ENCODE assay signal across 21 mouse cellular contexts in the genomic region with DNA sequence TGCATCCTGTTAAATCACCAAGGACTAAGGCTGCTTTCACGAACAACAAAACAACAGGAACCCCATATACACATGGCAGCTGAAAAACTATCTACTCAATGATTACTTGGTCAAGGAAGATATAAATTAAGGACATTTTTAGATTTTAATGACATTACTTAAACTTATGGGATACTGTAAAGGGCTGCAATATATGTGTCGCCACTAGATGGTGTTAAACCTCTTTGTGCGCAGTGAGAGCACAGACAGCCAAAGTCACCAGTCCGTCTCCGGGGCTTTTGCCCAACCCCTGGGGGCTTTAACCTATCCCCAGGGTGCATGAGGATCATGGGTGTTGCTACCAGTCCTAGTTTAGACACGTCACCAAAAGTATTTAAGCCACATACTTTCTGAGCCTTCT. TPM values are rescaled to one million over a fixed set of nuclear protein-coding genes. Genes with fewer than 3 reads are reported as not detected.
DNase-seq lines count a peak whose midpoint lies in the region; ATAC-seq and TF ChIP-seq lines count a peak whose summit lies in the region.
"Not testable (repeated sequence)": the region's sequence is repeated elsewhere in the genome, so short reads cannot be mapped to it uniquely, and the experiment has no call there.
"Had no signal": no experiment of that assay in that cellular context is flagged by ENCODE, and none has a peak within 500 bp of the region (broad histone marks: within the 10 kb centered on the region; RNA-seq: fewer than 3 reads in every experiment).

No protein-coding gene starts in this region.

- not testable (repeated sequence) for H3K27me3 ChIP-seq in embryonic facial prominence, embryonic 10.5 days (replicated peaks; ENCODE audit: low read depth, poor library complexity, severe bottlenecking); hindbrain, embryonic 14.5 days (ENCODE audit: control insufficient read depth, insufficient read depth, low read length); limb, embryonic 14.5 days (ENCODE audit: control insufficient read depth, insufficient read depth, low read length); midbrain, postnatal 0 days (ENCODE audit: insufficient read depth, low read length)

- H3K4me3 ChIP-seq in embryonic facial prominence, embryonic 10.5 days; hindbrain, embryonic 14.5 days (replicated peaks; ENCODE audit: low read length); limb, embryonic 14.5 days (replicated peaks; ENCODE audit: low read length); midbrain, postnatal 0 days (ENCODE audit: low read depth, low read length): not testable (repeated sequence)

- ATAC-seq in hindbrain, embryonic 14.5 days (ENCODE audit: low FRiP score); limb, embryonic 14.5 days (ENCODE audit: low FRiP score, low read depth); midbrain, postnatal 0 days (ENCODE audit: low FRiP score): not testable (repeated sequence)

- H3K9me3 ChIP-seq in embryonic facial prominence, embryonic 10.5 days; hindbrain, embryonic 14.5 days (ENCODE audit: control insufficient read depth, low read length); limb, embryonic 14.5 days (ENCODE audit: control insufficient read depth, low read length); midbrain, postnatal 0 days (ENCODE audit: low read length): not testable (repeated sequence)

- TF ChIP-seq CTCF in midbrain, postnatal 0 days (IDR thresholded peaks at IDR 0.05) = peak; percentile 71

- peak; percentile 40 for DNase-seq in NIH3T3 (ENCODE audit: low read depth)
- peak; percentile 0 for DNase-seq in c-Kit-positive CD71-negative TER-119-negative erythroid progenitor cells, embryonic 14.5 days (ENCODE audit: low read depth)
- DNase-seq in embryonic facial prominence, embryonic 10.5 days (ENCODE audit: low spot score) = peak; percentile 9
- DNase-seq in hindbrain, embryonic 14.5 days (ENCODE audit: low spot score) = peak; percentile 64
- peak; percentile 5 to 8 for DNase-seq in layer of hippocampus, adult 8-10 months (ENCODE audit: low spot score in 2 of 2)
- DNase-seq in limb, embryonic 14.5 days (ENCODE audit: low spot score) = peak; percentile 28
- peak; percentile 44 for DNase-seq in midbrain, postnatal 0 days (ENCODE audit: low spot score)

- not testable (repeated sequence) for H3K36me3 ChIP-seq in embryonic facial prominence, embryonic 10.5 days (replicated peaks); hindbrain, embryonic 14.5 days (replicated peaks; ENCODE audit: control insufficient read depth, insufficient read depth); limb, embryonic 14.5 days (ENCODE audit: control insufficient read depth, insufficient read depth, low read length); midbrain, postnatal 0 days (ENCODE audit: insufficient read depth, low read length)

- not testable (repeated sequence) for H3K9ac ChIP-seq in hindbrain, embryonic 14.5 days; limb, embryonic 14.5 days (ENCODE audit: low read depth, low read length, severe bottlenecking); midbrain, postnatal 0 days (replicated peaks; ENCODE audit: low read length, poor library complexity, severe bottlenecking)

- not testable (repeated sequence) for H3K4me1 ChIP-seq in embryonic facial prominence, embryonic 10.5 days; hindbrain, embryonic 14.5 days (replicated peaks; ENCODE audit: control insufficient read depth, insufficient read depth, low read length); limb, embryonic 14.5 days (ENCODE audit: control insufficient read depth, insufficient read depth, low read length); midbrain, postnatal 0 days (ENCODE audit: insufficient read depth, low read length)

- 10% methylated on average over 6 of the region's 6 CpGs for WGBS in embryonic facial prominence, embryonic 10.5 days
- WGBS in hindbrain, embryonic 14.5 days = 15% methylated on average over 6 of the region's 6 CpGs
- 6% methylated on average over 6 of the region's 6 CpGs for WGBS in limb, embryonic 14.5 days
- 8% methylated on average over 6 of the region's 6 CpGs for WGBS in midbrain, postnatal 0 days

- not testable (repeated sequence) for TF ChIP-seq POLR2A in limb, embryonic 14.5 days (IDR thresholded peaks at IDR 0.05; ENCODE audit: borderline replicate concordance, extremely low read depth, insufficient read depth, insufficient read length)

- H3K27ac ChIP-seq in embryonic facial prominence, embryonic 10.5 days (replicated peaks); hindbrain, embryonic 14.5 days; limb, embryonic 14.5 days (replicated peaks; ENCODE audit: low read depth, low read length); midbrain, postnatal 0 days (ENCODE audit: low read depth, low read length): not testable (repeated sequence)

- H3K4me2 ChIP-seq in hindbrain, embryonic 14.5 days (replicated peaks); limb, embryonic 14.5 days (replicated peaks; ENCODE audit: low read depth, low read length, severe bottlenecking); midbrain, postnatal 0 days (ENCODE audit: low read depth, low read length, poor library complexity, severe bottlenecking): not testable (repeated sequence)

RNA-seq across cellular contexts. Expression of a gene that starts 58.0 kb away (rescaled TPM):
- not detected in 2 replicates for polyA plus RNA-seq in embryonic facial prominence, embryonic 10.5 days (2016; fragmentation: Nextera tagmentation; extraction: Ambion mirVana)
- polyA plus RNA-seq in hindbrain, embryonic 14.5 days (2014; fragmentation: Nextera tagmentation; extraction: Ambion mirVana) = not detected in 2 replicates
- not detected for total RNA-seq in layer of hippocampus, adult 8-10 months (2022)
- not detected in 2 replicates for polyA plus RNA-seq in limb, embryonic 14.5 days (2012; rRNA removed)
- not detected in 2 replicates for polyA plus RNA-seq in limb, embryonic 14.5 days (2014; fragmentation: Nextera tagmentation; extraction: Ambion mirVana)
- total RNA-seq in midbrain, postnatal 0 days (2014; rRNA removed) = not detected in 2 replicates
- polyA plus RNA-seq in midbrain, postnatal 0 days (2015; fragmentation: Nextera tagmentation; extraction: Ambion mirVana) = not detected in 2 replicates
- total RNA-seq: adrenal gland, adult 2 months; gastrocnemius, postnatal 4 days; heart, postnatal 4 days; megakaryocyte, adult 5-6 weeks had no signal
- polyA plus RNA-seq: adrenal gland, adult 2 months; CD4-positive, CD25-positive, alpha-beta regulatory T cell, adult 4 months; embryonic facial prominence, embryonic 15.5 days; forebrain, embryonic 11.5 days; heart, embryonic 12.5 days; intestine, embryonic 14.5 days; limb, embryonic 15.5 days; lung, embryonic 15.5 days; neural tube, embryonic 12.5 days; small intestine, adult 2 months; thymus, adult 2 months had no signal

Comparison
In these comparisons a context has a peak if more than half of its experiments do, and no peak if none do; other contexts are left out.
1. DNase-seq: peak in every context shown above with its lines; median percentile 64 in hindbrain, embryonic 14.5 days; 44 in midbrain, postnatal 0 days; 40 in NIH3T3; 28 in limb, embryonic 14.5 days; 9 in embryonic facial prominence, embryonic 10.5 days; 6 in layer of hippocampus, adult 8-10 months; 0 in c-Kit-positive CD71-negative TER-119-negative erythroid progenitor cells, embryonic 14.5 days.